ENCODE assay signal across 8 mouse cellular contexts in the genomic region with DNA sequence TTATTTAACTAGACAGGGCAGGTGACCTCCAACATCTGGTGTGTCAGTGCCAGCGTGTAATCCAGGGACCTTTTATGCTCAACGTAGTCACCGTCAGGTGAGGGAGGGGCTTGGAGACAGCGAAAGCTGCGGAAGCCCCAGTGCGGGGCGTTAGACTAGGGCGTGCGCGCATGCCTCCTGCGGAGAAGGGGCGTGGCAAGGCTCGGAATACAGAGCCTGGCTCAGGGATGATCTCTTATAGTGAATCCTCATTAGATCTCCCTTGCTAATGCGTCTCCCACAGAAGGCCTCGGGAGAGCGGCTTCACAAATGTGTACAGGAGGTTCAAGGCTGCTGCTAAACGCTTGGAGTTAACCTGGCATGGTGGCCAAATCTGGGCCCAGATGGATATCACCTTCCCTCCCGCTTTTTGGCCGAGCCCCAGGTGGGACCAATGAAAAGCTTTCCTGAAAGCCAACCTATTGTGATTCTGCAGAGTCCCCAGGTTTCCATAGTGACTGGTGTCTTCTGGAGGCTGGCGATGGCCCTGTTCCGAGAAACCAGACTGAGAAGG. TPM values are rescaled to one million over a fixed set of nuclear protein-coding genes. Genes with fewer than 3 reads are reported as not detected.
DNase-seq lines count a peak whose midpoint lies in the region; ATAC-seq and TF ChIP-seq lines count a peak whose summit lies in the region.

No protein-coding gene starts in this region.

- no peak overlapping the region for H3K27ac ChIP-seq in heart, embryonic 12.5 days (ENCODE audit: poor library complexity, severe bottlenecking)
- no peak overlapping the region for H3K27ac ChIP-seq in bone marrow macrophage, adult 2 months (ENCODE audit: insufficient read depth, low read depth, low read length)
- H3K27ac ChIP-seq in heart, embryonic 15.5 days = no peak overlapping the region
- H3K27ac ChIP-seq in midbrain, embryonic 12.5 days (replicated peaks) = no peak overlapping the region
- no peak overlapping the region for H3K27ac ChIP-seq in stomach, embryonic 16.5 days (ENCODE audit: low read length)

- no peak for TF ChIP-seq POLR2A in bone marrow macrophage, adult 2 months (IDR thresholded peaks at IDR 0.05; ENCODE audit: borderline replicate concordance, low read depth, low read length)

- H3K4me2 ChIP-seq in heart, embryonic 12.5 days = peak overlapping the region; percentile 69
- peak overlapping the region; percentile 63 for H3K4me2 ChIP-seq in heart, embryonic 15.5 days
- peak overlapping the region; percentile 56 for H3K4me2 ChIP-seq in midbrain, embryonic 12.5 days (replicated peaks)
- H3K4me2 ChIP-seq in stomach, embryonic 16.5 days (ENCODE audit: low read depth, low read length) = peak overlapping the region; percentile 73

- peak overlapping the region; percentile 53 for H3K4me3 ChIP-seq in heart, embryonic 12.5 days
- H3K4me3 ChIP-seq in bone marrow macrophage, adult 2 months (ENCODE audit: insufficient read depth, low read length) = peak overlapping the region; percentile 31
- H3K4me3 ChIP-seq in heart, embryonic 15.5 days = peak overlapping the region; percentile 53
- H3K4me3 ChIP-seq in midbrain, embryonic 12.5 days = peak overlapping the region; percentile 38
- peak overlapping the region; percentile 57 for H3K4me3 ChIP-seq in stomach, embryonic 16.5 days (replicated peaks; ENCODE audit: low read length)

- DNase-seq in heart, postnatal 14 days = no peak
- peak; percentile 23 to 41 for DNase-seq in left cerebral cortex, adult 8-10 months (ENCODE audit: low spot score in 2 of 2)
- no peak for DNase-seq in natural killer cell, adult 2 months (ENCODE audit: low spot score in 2 of 2)

- WGBS in heart, embryonic 12.5 days = 7% methylated on average over 21 of the region's 21 CpGs
- WGBS in heart, embryonic 15.5 days = 15% methylated on average over 21 of the region's 21 CpGs
- WGBS in midbrain, embryonic 12.5 days = 4% methylated on average over 21 of the region's 21 CpGs
- 12% methylated on average over 21 of the region's 21 CpGs for WGBS in stomach, embryonic 16.5 days

- H3K4me1 ChIP-seq in heart, embryonic 12.5 days (replicated peaks) = peaks cover 15% of the 10 kb centered on the region; the same call in 1 of the 2 replicates
- no peaks in the 10 kb centered on the region for H3K4me1 ChIP-seq in bone marrow macrophage, adult 2 months (ENCODE audit: control insufficient read depth, insufficient read depth, low read length)
- peaks cover 11% of the 10 kb centered on the region for H3K4me1 ChIP-seq in heart, embryonic 15.5 days (replicated peaks)
- H3K4me1 ChIP-seq in midbrain, embryonic 12.5 days = peaks cover 12% of the 10 kb centered on the region
- no peaks in the 10 kb centered on the region for H3K4me1 ChIP-seq in stomach, embryonic 16.5 days (ENCODE audit: control insufficient read depth, insufficient read depth, low read length)

- TF ChIP-seq CTCF in bone marrow macrophage, adult 2 months (IDR thresholded peaks at IDR 0.05; ENCODE audit: low read depth, low read length) = no peak

- peaks cover 10% of the 10 kb centered on the region; the same call in 1 of the 2 replicates for H3K9me3 ChIP-seq in heart, embryonic 12.5 days (replicated peaks)
- H3K9me3 ChIP-seq in heart, embryonic 15.5 days (replicated peaks) = no peaks in the 10 kb centered on the region
- 0 out of 2 replicates have a peak, but pooled peaks cover 2% of the 10 kb centered on the region for H3K9me3 ChIP-seq in midbrain, embryonic 12.5 days
- H3K9me3 ChIP-seq in stomach, embryonic 16.5 days (replicated peaks; ENCODE audit: control insufficient read depth, low read length) = no peaks in the 10 kb centered on the region; the same call in 1 of the 2 replicates

- no peaks in the 10 kb centered on the region for H3K36me3 ChIP-seq in heart, embryonic 12.5 days
- no peaks in the 10 kb centered on the region for H3K36me3 ChIP-seq in heart, embryonic 15.5 days
- H3K36me3 ChIP-seq in midbrain, embryonic 12.5 days = no peaks in the 10 kb centered on the region
- H3K36me3 ChIP-seq in stomach, embryonic 16.5 days (ENCODE audit: control insufficient read depth, insufficient read depth, low read length) = no peaks in the 10 kb centered on the region

- intact Hi-C loops in heart, postnatal 14 days (cut with DNase I) = no loop called here

- H3K9ac ChIP-seq in heart, embryonic 12.5 days = peak overlapping the region; percentile 63
- peak overlapping the region; percentile 52 for H3K9ac ChIP-seq in heart, embryonic 15.5 days
- no peak overlapping the region for H3K9ac ChIP-seq in midbrain, embryonic 12.5 days (replicated peaks)
- peak overlapping the region; percentile 74 for H3K9ac ChIP-seq in stomach, embryonic 16.5 days (ENCODE audit: low read length)

- ATAC-seq in heart, embryonic 12.5 days (ENCODE audit: insufficient number of reproducible peaks, low FRiP score) = 0 out of 2 replicates have a peak, but pooled peaks have one; percentile 42
- no peak for ATAC-seq in heart, embryonic 15.5 days (replicated peaks; ENCODE audit: insufficient number of reproducible peaks, insufficient read depth, low FRiP score, low read depth)
- ATAC-seq in midbrain, embryonic 12.5 days (ENCODE audit: low FRiP score, low read depth) = peak; percentile 47; the same call in 1 of the 2 replicates
- peak; percentile 86; the same call in 1 of the 2 replicates for ATAC-seq in stomach, embryonic 16.5 days (ENCODE audit: insufficient read depth, low FRiP score)

- H3K27me3 ChIP-seq in heart, embryonic 12.5 days (replicated peaks) = 0 out of 2 replicates have a peak, but pooled peaks cover 8% of the 10 kb centered on the region
- H3K27me3 ChIP-seq in heart, embryonic 15.5 days = 0 out of 2 replicates have a peak, but pooled peaks cover 3% of the 10 kb centered on the region
- peaks cover 24% of the 10 kb centered on the region for H3K27me3 ChIP-seq in midbrain, embryonic 12.5 days
- no peaks in the 10 kb centered on the region for H3K27me3 ChIP-seq in stomach, embryonic 16.5 days (ENCODE audit: control insufficient read depth, insufficient read depth, low read length)

RNA-seq across cellular contexts. Expression of gene 1110038F14Rik, which starts 39.3 kb away (rescaled TPM):
- 44.1 and 45.8 TPM in 2 replicates for polyA plus RNA-seq in heart, embryonic 12.5 days (2016; fragmentation: Nextera tagmentation; extraction: Ambion mirVana)
- 10 to 100 TPM; 18.4 to 20.5 TPM for total RNA-seq in heart, postnatal 14 days (2021)
- 25.0 and 28.1 TPM in 2 replicates for polyA plus RNA-seq in bone marrow macrophage, adult 2 months (2012; ENCODE audit: insufficient read depth, insufficient read length, missing spikeins)
- polyA plus RNA-seq in heart, embryonic 15.5 days (2015; fragmentation: Nextera tagmentation; extraction: Ambion mirVana) = 39.4 and 42.5 TPM in 2 replicates
- 10 to 100 TPM; 25.5 to 29.7 (median 27.0) TPM for total RNA-seq in left cerebral cortex, adult 8-10 months (2022)
- 62.1 and 72.9 TPM in 2 replicates for polyA plus RNA-seq in midbrain, embryonic 12.5 days (2016; fragmentation: Nextera tagmentation; extraction: Ambion mirVana)
- 59.9 and 63.6 TPM in 2 replicates for polyA plus RNA-seq in stomach, embryonic 16.5 days (2015; fragmentation: Nextera tagmentation; extraction: Ambion mirVana)

RNA-seq across cellular contexts. Expression of gene Apol6, which starts 56.9 kb away (rescaled TPM):
- 0.36 TPM in 1 of 2 replicates, not detected in the other for polyA plus RNA-seq in heart, embryonic 12.5 days (2016; fragmentation: Nextera tagmentation; extraction: Ambion mirVana)
- total RNA-seq in heart, postnatal 14 days (2021) = 1 to 10 TPM in 1 of 2 experiments, under 1 TPM in 1; 0.66 to 2.5 TPM
- not detected in 2 replicates for polyA plus RNA-seq in bone marrow macrophage, adult 2 months (2012; ENCODE audit: insufficient read depth, insufficient read length, missing spikeins)
- 0.19 and 0.26 TPM in 2 replicates for polyA plus RNA-seq in heart, embryonic 15.5 days (2015; fragmentation: Nextera tagmentation; extraction: Ambion mirVana)
- under 1 TPM in 3 of 4 experiments, not detected in 1; 0.22 to 0.60 (median 0.38) TPM for total RNA-seq in left cerebral cortex, adult 8-10 months (2022)
- not detected in 2 replicates for polyA plus RNA-seq in midbrain, embryonic 12.5 days (2016; fragmentation: Nextera tagmentation; extraction: Ambion mirVana)
- 0.06 and 0.16 TPM in 2 replicates for polyA plus RNA-seq in stomach, embryonic 16.5 days (2015; fragmentation: Nextera tagmentation; extraction: Ambion mirVana)

Comparison
In these comparisons a context has a peak if more than half of its experiments do, and no peak if none do; other contexts are left out.
1. DNase-seq: peak in left cerebral cortex, adult 8-10 months (2 of 2); none in heart, postnatal 14 days (0 of 2) and natural killer cell, adult 2 months (0 of 2).
2. Peak in every context shown above with its lines, with median percentiles within 50 percentile points of each other: H3K4me2 ChIP-seq and H3K4me3 ChIP-seq.